Mouse (Mus musculus) left cerebral cortex, adult 6 months (tissue): ENCODE results near the gene Selenot. TPM values are rescaled to one million over a fixed set of nuclear protein-coding genes. Genes with fewer than 3 reads are reported as not detected.

Experiments used
- long read RNA-seq, 2 experiments: library from polyadenylated mRNA; unstranded; transcript quantifications; one replicate each; pipeline ENCODE4 v2.0.0; 2019 to 2020
- polyA plus RNA-seq: library from polyadenylated mRNA; unstranded; fragments of <200 nt; fragmentation: Nextera tagmentation; gene quantifications from 2 replicates; pipeline ENCODE4 v1.2.3, GENCODE M21; 2021

Gene Selenot
- polyA plus RNA-seq = 32.3 and 33.2 TPM in 2 replicates
- long read RNA-seq, experiment 1, transcript Selenot-201 (6 exons, 3,157 nt) = major isoform, 30 of 65 reads
- long read RNA-seq, experiment 1, partial matches to known transcripts = 0 of 65 reads
- long read RNA-seq, experiment 1, other reads (novel, unspliced or antisense) = 32 of 65 reads
- long read RNA-seq, experiment 2, transcript Selenot-201 (6 exons, 3,157 nt) = major isoform, 12 of 60 reads
- long read RNA-seq, experiment 2, partial matches to known transcripts = 1 of 60 reads
- long read RNA-seq, experiment 2, other reads (novel, unspliced or antisense) = 47 of 60 reads

DNA sequence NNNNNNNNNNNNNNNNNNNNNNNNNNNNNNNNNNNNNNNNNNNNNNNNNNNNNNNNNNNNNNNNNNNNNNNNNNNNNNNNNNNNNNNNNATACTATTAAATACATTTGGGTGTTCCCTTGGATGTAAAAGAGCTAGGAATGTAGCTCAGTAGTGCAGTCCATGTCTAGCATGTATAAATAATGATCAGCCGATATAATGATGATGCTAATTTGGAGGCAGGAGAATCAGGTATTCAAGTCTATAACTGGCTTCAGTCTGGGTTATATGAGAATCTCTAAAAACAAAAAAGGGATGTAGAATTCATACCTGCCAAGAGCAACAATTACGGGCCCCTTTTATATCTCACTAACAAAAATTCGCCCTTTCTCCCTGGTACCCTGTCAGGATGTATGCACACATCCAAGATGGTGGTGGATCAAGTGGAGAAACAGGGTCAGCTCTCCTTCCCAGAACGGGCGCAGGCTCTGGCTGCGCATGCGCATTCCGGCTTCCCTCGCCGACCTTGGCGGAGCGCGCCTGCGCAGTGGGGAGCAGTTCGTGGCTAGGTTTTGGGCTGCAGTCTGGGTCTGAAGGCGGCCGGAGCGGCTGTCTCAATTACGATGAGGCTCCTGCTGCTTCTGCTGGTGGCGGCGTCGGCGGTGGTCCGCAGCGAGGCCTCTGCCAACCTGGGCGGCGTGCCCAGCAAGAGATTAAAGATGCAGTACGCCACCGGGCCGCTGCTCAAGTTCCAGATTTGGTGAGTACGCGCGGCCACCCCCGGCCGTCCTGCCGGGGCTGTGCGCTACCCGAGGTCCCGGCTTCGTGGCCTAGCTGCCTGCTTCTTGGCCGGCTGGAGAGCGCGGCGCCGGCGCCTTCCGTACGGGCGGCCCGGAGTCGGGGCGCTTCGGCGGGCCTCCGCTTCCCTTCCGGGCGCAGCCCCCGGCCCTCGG is at the start of gene Selenot:
Gene Selenot (plus strand): TSS at position 500 of the 930 bp plus-strand sequence.

DNA sequence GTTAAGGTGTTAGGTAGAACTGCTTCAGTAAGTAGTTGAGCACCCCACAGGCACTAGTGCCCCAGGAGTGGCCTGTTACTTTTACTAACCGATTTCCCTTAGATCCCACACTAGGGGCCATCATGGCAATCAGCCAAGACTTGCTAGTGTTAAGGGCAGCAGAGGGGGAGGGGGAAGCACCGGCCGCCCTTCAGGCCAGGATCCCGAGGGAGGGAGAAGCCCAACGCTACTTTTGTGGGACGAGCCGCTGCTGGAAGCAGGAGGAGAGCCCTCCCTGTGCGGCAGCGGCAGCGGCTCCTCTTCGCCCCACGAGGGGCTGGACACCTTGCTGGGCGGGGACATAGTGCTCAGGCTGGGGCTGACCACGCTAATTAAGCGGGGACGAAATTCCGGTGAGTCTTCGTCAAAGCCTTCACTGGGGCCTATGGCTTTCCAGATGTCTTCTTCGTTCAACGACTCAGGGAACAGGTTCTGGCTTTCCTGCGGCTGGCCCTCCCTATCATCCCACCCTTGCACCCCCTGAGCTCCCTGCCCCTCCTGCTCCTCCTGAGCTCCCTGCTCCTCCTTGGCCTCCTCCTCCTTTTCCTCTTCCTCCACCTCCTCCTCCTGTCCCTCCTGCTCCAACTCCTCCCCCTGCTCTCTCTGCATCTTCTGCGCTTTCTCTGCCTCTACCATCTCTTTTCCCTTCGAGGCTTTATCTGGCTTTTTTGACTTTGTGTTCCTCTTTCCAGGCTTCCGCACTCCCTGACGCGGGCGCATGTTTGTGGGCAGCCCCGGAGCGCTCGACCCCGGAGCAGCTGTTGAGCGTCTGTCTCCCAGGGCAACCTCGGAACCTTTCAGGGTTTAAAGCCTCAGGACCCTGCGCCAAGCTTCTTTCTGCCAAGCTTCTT is 60.2 kb downstream of the Selenot start, which contains the start of gene Erich6:
Gene Erich6 (minus strand): TSS at position 802 of the 890 bp plus-strand sequence.

Other genes with a start within 250 kb of the Selenot start
- gene Tsc22d2, start 161.9 kb upstream of the Selenot start, polyA plus RNA-seq = 5.1 and 10.0 TPM in 2 replicates
- gene Eif2a, start 50.8 kb upstream of the Selenot start, polyA plus RNA-seq = 37.0 and 51.0 TPM in 2 replicates
- 29.5 and 31.8 TPM in 2 replicates for gene Serp1, start 50.7 kb upstream of the Selenot start, polyA plus RNA-seq
- gene Erich6, start 60.6 kb downstream of the Selenot start, polyA plus RNA-seq = 0.21 and 0.68 TPM in 2 replicates
- 2.1 and 14.2 TPM in 2 replicates for gene Siah2, start 115.8 kb downstream of the Selenot start, polyA plus RNA-seq
- 1.4 and 2.0 TPM in 2 replicates for gene Mindy4b-ps, start 245.7 kb downstream of the Selenot start, polyA plus RNA-seq